Mouse (Mus musculus) E14TG2a.4 (cell line): ENCODE data around the gene Polr3h.

Experiments
- CTCF ChIP-seq: conservative IDR thresholded peaks from 2 replicates; pipeline ENCODE4 v1.5.1; 2014; ENCODE audit warnings: low read length
- NANOG ChIP-seq: IDR thresholded peaks from 2 replicates; pipeline ENCODE4 v1.6.1; 2014; ENCODE audit warnings: borderline replicate concordance, low read length, mixed read lengths
- POU5F1 ChIP-seq: IDR thresholded peaks from 2 replicates; pipeline ENCODE4 v1.6.1; 2014; ENCODE audit warnings: low read length, borderline replicate concordance

DNA sequence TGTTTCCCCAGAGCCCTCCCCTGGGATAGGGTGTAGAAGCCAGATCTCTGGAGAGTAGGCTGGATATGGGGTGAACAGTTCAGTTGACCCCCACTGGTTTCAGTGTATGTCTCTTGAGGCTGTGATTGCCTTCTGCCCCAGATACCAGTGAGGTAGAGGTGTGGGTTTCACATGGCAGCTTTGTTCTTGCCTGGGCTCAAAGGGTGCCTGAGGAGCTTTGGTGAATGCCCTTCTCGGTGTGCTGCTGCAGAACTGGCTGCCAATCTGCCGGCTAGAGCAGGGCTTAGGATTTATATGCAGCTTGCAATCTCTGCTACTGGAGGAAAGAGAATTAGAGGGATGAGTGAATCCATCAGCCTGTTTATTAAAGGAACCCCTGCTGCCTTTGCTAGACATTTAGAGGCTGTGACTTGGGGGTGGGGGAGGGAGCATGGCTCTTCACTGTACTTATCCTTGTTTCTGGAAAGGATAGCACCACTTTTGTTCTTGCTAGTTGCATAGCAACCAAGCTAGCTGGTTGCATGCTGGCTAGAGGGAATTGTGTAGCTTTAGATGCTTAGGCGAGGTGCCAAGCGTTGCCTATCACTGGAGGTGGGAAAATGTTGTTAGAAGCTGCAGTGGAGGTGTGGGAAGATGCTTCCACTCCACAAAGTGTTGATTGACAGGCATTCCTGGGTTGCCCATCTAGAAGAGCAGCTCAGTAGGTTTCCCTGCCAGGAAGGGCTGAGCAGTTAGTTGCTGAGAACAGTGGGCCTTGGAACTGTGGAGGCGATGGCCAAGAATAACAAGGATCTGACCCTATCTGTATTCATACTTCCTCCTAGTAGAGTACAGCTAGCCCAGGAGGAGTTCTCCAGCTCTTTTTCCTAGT, 46.3 kb downstream of the Polr3h start:
- TF ChIP-seq POU5F1: no peak
- no peak for TF ChIP-seq CTCF
- no peak for TF ChIP-seq NANOG
